Comparison of ENCODE assay signal across 8 mouse cellular contexts in the genomic region with DNA sequence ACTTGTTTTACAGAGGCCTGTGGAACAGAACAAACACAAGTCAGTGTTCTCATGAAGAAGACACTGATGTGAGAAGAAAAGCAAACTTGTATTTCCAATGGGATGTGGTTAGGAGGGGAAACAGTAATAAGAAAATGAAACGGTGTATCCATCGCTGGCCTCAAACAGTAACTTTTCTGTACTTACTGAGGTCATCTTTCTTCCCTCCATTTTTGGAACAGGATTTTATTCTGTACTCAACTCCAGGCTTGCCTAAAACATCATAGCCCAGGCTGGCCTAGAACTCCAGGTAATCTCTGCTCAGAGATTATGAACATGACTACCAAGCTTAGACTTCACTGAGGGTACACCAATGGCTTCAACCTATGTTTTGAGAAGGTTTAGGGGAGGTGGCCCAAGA. TPM values are rescaled to one million over a fixed set of nuclear protein-coding genes. Genes with fewer than 3 reads are reported as not detected.
DNase-seq lines count a peak whose midpoint lies in the region; ATAC-seq and TF ChIP-seq lines count a peak whose summit lies in the region.
"Had no signal": no experiment of that assay in that cellular context is flagged by ENCODE, and none has a peak within 500 bp of the region (broad histone marks: within the 10 kb centered on the region; RNA-seq: fewer than 3 reads in every experiment).

No protein-coding gene starts in this region.

- TF ChIP-seq EP300 in stomach, postnatal 0 days (optimal IDR thresholded peaks at IDR 0.05), result no peak

- WGBS in neural tube, embryonic 11.5 days, result 94% methylated on average over 2 of the region's 2 CpGs
- 94% methylated on average over 2 of the region's 2 CpGs for WGBS in forebrain, embryonic 14.5 days
- 89% methylated on average over 2 of the region's 2 CpGs for WGBS in liver, embryonic 11.5 days
- 72% methylated on average over 2 of the region's 2 CpGs for WGBS in stomach, postnatal 0 days

- H3K4me1 ChIP-seq in neural tube, embryonic 11.5 days (ENCODE audit: control insufficient read depth, insufficient read depth, low read length), result peaks cover 9% of the 10 kb centered on the region; the same call in 1 of the 2 replicates
- H3K4me1 ChIP-seq in forebrain, embryonic 14.5 days (ENCODE audit: control insufficient read depth, insufficient read depth, low read length), result peaks cover 22% of the 10 kb centered on the region
- peaks cover 42% of the 10 kb centered on the region for H3K4me1 ChIP-seq in liver, embryonic 11.5 days (replicated peaks; ENCODE audit: control insufficient read depth, insufficient read depth, low read length)
- peaks cover 2% of the 10 kb centered on the region; the same call in 1 of the 2 replicates for H3K4me1 ChIP-seq in stomach, postnatal 0 days (replicated peaks; ENCODE audit: control insufficient read depth, insufficient read depth)

- no peak overlapping the region; the same call in 1 of the 2 replicates for H3K9ac ChIP-seq in neural tube, embryonic 11.5 days (ENCODE audit: low read length)
- H3K9ac ChIP-seq in forebrain, embryonic 14.5 days (ENCODE audit: low read length), result no peak overlapping the region; the same call in 1 of the 2 replicates
- peak overlapping the region; percentile 94 for H3K9ac ChIP-seq in liver, embryonic 11.5 days (ENCODE audit: low read depth, low read length)
- peak overlapping the region; percentile 91; the same call in 1 of the 2 replicates for H3K9ac ChIP-seq in stomach, postnatal 0 days (ENCODE audit: low read length)

- no peaks in the 10 kb centered on the region for H3K27me3 ChIP-seq in neural tube, embryonic 11.5 days (ENCODE audit: control insufficient read depth, insufficient read depth, low read length)
- no peaks in the 10 kb centered on the region for H3K27me3 ChIP-seq in forebrain, embryonic 14.5 days (replicated peaks; ENCODE audit: control insufficient read depth, insufficient read depth, low read length)
- H3K27me3 ChIP-seq in liver, embryonic 11.5 days (replicated peaks; ENCODE audit: control insufficient read depth, insufficient read depth, low read length), result no peaks in the 10 kb centered on the region
- H3K27me3 ChIP-seq in stomach, postnatal 0 days (ENCODE audit: control insufficient read depth, insufficient read depth, low read length), result no peaks in the 10 kb centered on the region

- peaks cover 32% of the 10 kb centered on the region for H3K36me3 ChIP-seq in neural tube, embryonic 11.5 days (ENCODE audit: control insufficient read depth, insufficient read depth, low read length)
- peaks cover 78% of the 10 kb centered on the region for H3K36me3 ChIP-seq in forebrain, embryonic 14.5 days (ENCODE audit: control insufficient read depth, insufficient read depth, low read length)
- peaks cover 60% of the 10 kb centered on the region for H3K36me3 ChIP-seq in liver, embryonic 11.5 days (ENCODE audit: control insufficient read depth, insufficient read depth, low read length)
- peaks cover 43% of the 10 kb centered on the region for H3K36me3 ChIP-seq in stomach, postnatal 0 days (ENCODE audit: control insufficient read depth, insufficient read depth, low read length)

- no peaks in the 10 kb centered on the region for H3K9me3 ChIP-seq in neural tube, embryonic 11.5 days (ENCODE audit: control insufficient read depth, low read length)
- H3K9me3 ChIP-seq in forebrain, embryonic 14.5 days (replicated peaks; ENCODE audit: control insufficient read depth, low read length), result no peaks in the 10 kb centered on the region
- no peaks in the 10 kb centered on the region for H3K9me3 ChIP-seq in liver, embryonic 11.5 days (ENCODE audit: control insufficient read depth, low read length)
- no peaks in the 10 kb centered on the region for H3K9me3 ChIP-seq in stomach, postnatal 0 days (ENCODE audit: control insufficient read depth, low read length)

- TF ChIP-seq CTCF in stomach, postnatal 0 days (IDR thresholded peaks at IDR 0.05; ENCODE audit: low read depth), result no peak

- ATAC-seq in neural tube, embryonic 11.5 days (ENCODE audit: insufficient read depth, low FRiP score, low TSS enrichment), result no peak
- ATAC-seq in forebrain, embryonic 14.5 days, result no peak
- ATAC-seq in liver, embryonic 11.5 days (replicated peaks; ENCODE audit: low FRiP score), result no peak
- no peak for ATAC-seq in stomach, postnatal 0 days (ENCODE audit: low FRiP score, low TSS enrichment)

- DNase-seq in neural tube, embryonic 11.5 days (ENCODE audit: low spot score), result no peak
- no peak for DNase-seq in neural tube, embryonic 10.5 days (ENCODE audit: extremely low spot score, low spot score)
- DNase-seq in forebrain, embryonic 14.5 days (ENCODE audit: low spot score), result no peak
- DNase-seq in liver, embryonic 11.5 days (ENCODE audit: low spot score), result no peak
- no peak for DNase-seq in stomach, postnatal 0 days (ENCODE audit: low spot score)
- no peak for DNase-seq in thymus, postnatal 14 days
- DNase-seq in embryo, embryonic 10.5 days (ENCODE audit: low spot score), result no peak
- DNase-seq: adrenal gland, adult 2 months had no signal

- H3K4me2 ChIP-seq in neural tube, embryonic 11.5 days (ENCODE audit: low read depth), result peak overlapping the region; percentile 58
- H3K4me2 ChIP-seq in forebrain, embryonic 14.5 days (ENCODE audit: low read length), result peak overlapping the region; percentile 68
- peak overlapping the region; percentile 67 for H3K4me2 ChIP-seq in liver, embryonic 11.5 days
- H3K4me2 ChIP-seq in stomach, postnatal 0 days (replicated peaks; ENCODE audit: low read depth), result peak overlapping the region; percentile 91

- no peak overlapping the region for H3K27ac ChIP-seq in neural tube, embryonic 11.5 days (ENCODE audit: low read depth, low read length)
- H3K27ac ChIP-seq in forebrain, embryonic 14.5 days (ENCODE audit: low read depth, low read length), result no peak overlapping the region
- peak overlapping the region; percentile 97 for H3K27ac ChIP-seq in liver, embryonic 11.5 days (ENCODE audit: low read depth, low read length)
- H3K27ac ChIP-seq in stomach, postnatal 0 days (replicated peaks), result no peak overlapping the region

- H3K4me3 ChIP-seq in neural tube, embryonic 11.5 days (ENCODE audit: low read depth, low read length), result peak overlapping the region; percentile 92
- peak overlapping the region; percentile 92 for H3K4me3 ChIP-seq in forebrain, embryonic 14.5 days (ENCODE audit: low read depth, low read length)
- peak overlapping the region; percentile 95 for H3K4me3 ChIP-seq in liver, embryonic 11.5 days (ENCODE audit: low read depth, low read length)
- H3K4me3 ChIP-seq in stomach, postnatal 0 days (ENCODE audit: low read depth, low read length), result peak overlapping the region; percentile 88

RNA-seq across cellular contexts. Expression of gene Rad23a, which starts 1.1 kb away (rescaled TPM):
- 101 TPM in 2 replicates for polyA plus RNA-seq in neural tube, embryonic 11.5 days (2014; fragmentation: Nextera tagmentation; extraction: Ambion mirVana)
- polyA plus RNA-seq in forebrain, embryonic 14.5 days (2014; fragmentation: Nextera tagmentation; extraction: Ambion mirVana), result 87.3 and 88.1 TPM in 2 replicates
- 188 and 191 TPM in 2 replicates for polyA plus RNA-seq in liver, embryonic 11.5 days (2014; fragmentation: Nextera tagmentation; extraction: Ambion mirVana)
- polyA plus RNA-seq in stomach, postnatal 0 days (2015; fragmentation: Nextera tagmentation; extraction: Ambion mirVana), result 69.8 and 70.6 TPM in 2 replicates

RNA-seq across cellular contexts. Expression of gene Calr, which starts 7.3 kb away (rescaled TPM):
- 870 and 925 TPM in 2 replicates for polyA plus RNA-seq in neural tube, embryonic 11.5 days (2014; fragmentation: Nextera tagmentation; extraction: Ambion mirVana)
- polyA plus RNA-seq in forebrain, embryonic 14.5 days (2014; fragmentation: Nextera tagmentation; extraction: Ambion mirVana), result 514 and 606 TPM in 2 replicates
- 860 and 893 TPM in 2 replicates for polyA plus RNA-seq in liver, embryonic 11.5 days (2014; fragmentation: Nextera tagmentation; extraction: Ambion mirVana)
- 522 and 537 TPM in 2 replicates for polyA plus RNA-seq in stomach, postnatal 0 days (2015; fragmentation: Nextera tagmentation; extraction: Ambion mirVana)

RNA-seq across cellular contexts. Expression of gene Gadd45gip1, which starts 8.1 kb away (rescaled TPM):
- polyA plus RNA-seq in neural tube, embryonic 11.5 days (2014; fragmentation: Nextera tagmentation; extraction: Ambion mirVana), result 38.6 and 38.7 TPM in 2 replicates
- 35.2 and 41.3 TPM in 2 replicates for polyA plus RNA-seq in forebrain, embryonic 14.5 days (2014; fragmentation: Nextera tagmentation; extraction: Ambion mirVana)
- polyA plus RNA-seq in liver, embryonic 11.5 days (2014; fragmentation: Nextera tagmentation; extraction: Ambion mirVana), result 87.8 and 90.6 TPM in 2 replicates
- polyA plus RNA-seq in stomach, postnatal 0 days (2015; fragmentation: Nextera tagmentation; extraction: Ambion mirVana), result 38.5 and 39.3 TPM in 2 replicates

RNA-seq across cellular contexts. Expression of gene Dand5, which starts 16.8 kb away (rescaled TPM):
- polyA plus RNA-seq in neural tube, embryonic 11.5 days (2014; fragmentation: Nextera tagmentation; extraction: Ambion mirVana), result 4.7 and 7.3 TPM in 2 replicates
- 8.6 and 9.4 TPM in 2 replicates for polyA plus RNA-seq in forebrain, embryonic 14.5 days (2014; fragmentation: Nextera tagmentation; extraction: Ambion mirVana)
- 4.5 and 4.9 TPM in 2 replicates for polyA plus RNA-seq in liver, embryonic 11.5 days (2014; fragmentation: Nextera tagmentation; extraction: Ambion mirVana)
- 3.3 TPM in 2 replicates for polyA plus RNA-seq in stomach, postnatal 0 days (2015; fragmentation: Nextera tagmentation; extraction: Ambion mirVana)

RNA-seq across cellular contexts. Expression of gene Farsa, which starts 17.4 kb away (rescaled TPM):
- polyA plus RNA-seq in neural tube, embryonic 11.5 days (2014; fragmentation: Nextera tagmentation; extraction: Ambion mirVana), result 95.7 and 104 TPM in 2 replicates
- 92.3 and 102 TPM in 2 replicates for polyA plus RNA-seq in forebrain, embryonic 14.5 days (2014; fragmentation: Nextera tagmentation; extraction: Ambion mirVana)
- polyA plus RNA-seq in liver, embryonic 11.5 days (2014; fragmentation: Nextera tagmentation; extraction: Ambion mirVana), result 130 TPM in 2 replicates
- 43.3 and 44.3 TPM in 2 replicates for polyA plus RNA-seq in stomach, postnatal 0 days (2015; fragmentation: Nextera tagmentation; extraction: Ambion mirVana)

Comparison
In these comparisons a context has a peak if more than half of its experiments do, and no peak if none do; other contexts are left out.
1. H3K9ac ChIP-seq: peak in liver, embryonic 11.5 days (single experiment) and stomach, postnatal 0 days (single experiment); none in neural tube, embryonic 11.5 days (single experiment) and forebrain, embryonic 14.5 days (single experiment).
2. Peak in every context shown above with its lines, with median percentiles within 50 percentile points of each other: H3K4me2 ChIP-seq and H3K4me3 ChIP-seq.